1 mouse cellular context compared by ENCODE assay signal in genomic region chr17:29181751-29182150, GRCm38 (mm10).
TF ChIP-seq lines count a peak whose summit lies in the region.

No protein-coding gene starts in this region.

TF ChIP-seq in MEL, 35 proteins besides CTCF, POLR2A, EP300 and RAD21 (continued from another document):
- TF ChIP-seq ETS1 (IDR thresholded peaks at IDR 0.05; ENCODE audit: low read depth, low read length), result 0 out of 2 replicates have a peak, but pooled peaks have one; percentile 22
- TF ChIP-seq MXI1 (IDR thresholded peaks at IDR 0.05; ENCODE audit: low read depth, low read length), result no peak
- no peak for TF ChIP-seq MYB (IDR thresholded peaks at IDR 0.05; ENCODE audit: low read depth, low read length)
- no peak for TF ChIP-seq MAZ (IDR thresholded peaks at IDR 0.05; ENCODE audit: low read depth, low read length)
- TF ChIP-seq ZC3H11A (IDR thresholded peaks at IDR 0.05; ENCODE audit: low read depth, low read length), result no peak
- TF ChIP-seq MEF2A (IDR thresholded peaks at IDR 0.05; ENCODE audit: extremely low read depth, insufficient replicate concordance, low read depth, low read length, poor library complexity, severe bottlenecking), result no peak
- no peak for TF ChIP-seq ELF1 (IDR thresholded peaks at IDR 0.05; ENCODE audit: low read depth, low read length)
- no peak for TF ChIP-seq ZKSCAN1 (IDR thresholded peaks at IDR 0.05; ENCODE audit: low read depth, low read length)
- TF ChIP-seq USF1 (IDR thresholded peaks at IDR 0.05; ENCODE audit: low read depth, low read length), result no peak
- TF ChIP-seq GATA1 (IDR thresholded peaks at IDR 0.05; ENCODE audit: low read depth, low read length), result peak; percentile 69
- no peak for TF ChIP-seq UBTF (IDR thresholded peaks at IDR 0.05; ENCODE audit: borderline replicate concordance, insufficient read depth, low read depth, low read length)
- TF ChIP-seq MYC (IDR thresholded peaks at IDR 0.05; ENCODE audit: low read depth, low read length), result no peak
- TF ChIP-seq USF2 (IDR thresholded peaks at IDR 0.05; ENCODE audit: borderline replicate concordance in 1 of 2, insufficient read depth in 1 of 2, low read depth in 1 of 2, low read length in 2 of 2), result no peak
- no peak for TF ChIP-seq GABPA (IDR thresholded peaks at IDR 0.05; ENCODE audit: low read depth, low read length)
- TF ChIP-seq TCF12 (IDR thresholded peaks at IDR 0.05; ENCODE audit: low read depth, low read length), result 0 out of 2 replicates have a peak, but pooled peaks have one; percentile 25
- no peak for TF ChIP-seq POLR2AphosphoS5 (IDR thresholded peaks at IDR 0.05; ENCODE audit: borderline replicate concordance, low read depth, low read length)
- no peak for TF ChIP-seq E2F4 (IDR thresholded peaks at IDR 0.05; ENCODE audit: borderline replicate concordance, low read depth, low read length)
- no peak for TF ChIP-seq CHD2 (IDR thresholded peaks at IDR 0.05; ENCODE audit: low read length)
- TF ChIP-seq ZNF384 (IDR thresholded peaks at IDR 0.05; ENCODE audit: low read depth, low read length), result no peak
- TF ChIP-seq TBP (IDR thresholded peaks at IDR 0.05; ENCODE audit: low read depth, low read length), result 0 out of 2 replicates have a peak, but pooled peaks have one; percentile 15
- TF ChIP-seq MAX (IDR thresholded peaks at IDR 0.05; ENCODE audit: low read length), result no peak
- TF ChIP-seq POLR2AphosphoS2 (IDR thresholded peaks at IDR 0.05; ENCODE audit: low read length), result no peak
- no peak for TF ChIP-seq JUND (IDR thresholded peaks at IDR 0.05; ENCODE audit: low read depth, low read length)
- no peak for TF ChIP-seq TAL1 (IDR thresholded peaks at IDR 0.05; ENCODE audit: low read length)
